ENCODE assay signal across 30 mouse cellular contexts in the genomic region with DNA sequence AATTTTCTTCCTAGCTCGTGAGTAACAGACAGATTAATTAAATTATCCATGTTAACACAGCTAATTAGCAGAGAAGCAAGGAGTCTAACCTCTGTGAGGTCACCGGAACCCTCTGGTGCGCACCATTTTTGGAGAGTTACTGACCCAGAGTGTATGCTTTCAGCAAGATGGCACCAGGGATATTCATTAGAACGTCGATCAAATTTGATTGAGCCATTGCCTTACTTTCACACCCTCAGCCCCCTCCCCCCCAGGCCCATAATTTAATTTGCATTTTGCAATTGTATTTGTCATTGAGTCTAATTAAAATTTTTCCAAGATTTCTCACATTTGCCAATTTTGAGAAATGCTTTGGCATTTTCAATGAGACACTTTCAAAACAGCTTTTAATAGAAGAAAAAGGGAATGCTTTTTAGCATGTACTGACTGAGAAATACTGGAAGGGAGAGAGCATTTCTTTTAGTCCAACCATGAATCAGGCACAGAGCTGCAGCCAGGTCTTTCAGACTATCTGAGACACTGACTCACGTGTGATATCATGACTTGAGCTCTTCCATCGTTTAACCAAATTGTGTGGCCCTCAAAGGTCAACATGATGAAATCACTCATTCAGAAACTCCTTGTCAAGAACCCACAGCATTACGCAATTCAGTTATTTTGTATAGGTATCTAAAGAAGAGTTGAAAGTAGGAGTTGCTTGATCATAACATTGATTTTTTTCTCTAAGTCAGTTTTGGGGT.
A peak's percentile ranks its signal among the peaks of the same experiment; 100 is the strongest.
DNase-seq lines count a peak whose midpoint lies in the region; ATAC-seq and TF ChIP-seq lines count a peak whose summit lies in the region.
"Had no signal": no experiment of that assay in that cellular context is flagged by ENCODE, and none has a peak within 500 bp of the region (broad histone marks: within the 10 kb centered on the region; RNA-seq: fewer than 3 reads in every experiment).

No protein-coding gene starts in this region.

- 69% methylated on average over 8 of the region's 8 CpGs for WGBS in liver, adult 2 months
- 66% methylated on average over 8 of the region's 8 CpGs for WGBS in liver, embryonic 12.5 days (ENCODE audit: insufficient replicate concordance)

- no peaks in the 10 kb centered on the region for H3K9me3 ChIP-seq in liver, embryonic 12.5 days (replicated peaks)
- H3K9me3 ChIP-seq: embryonic facial prominence, embryonic 13.5 days; heart, embryonic 15.5 days; hindbrain, embryonic 13.5 days; limb, embryonic 10.5 days; limb, embryonic 15.5 days; liver, embryonic 15.5 days; neural tube, embryonic 12.5 days had no signal

- no peak overlapping the region for H3K4me2 ChIP-seq in liver, embryonic 12.5 days
- no peak overlapping the region for H3K4me2 ChIP-seq in myocyte (ENCODE audit: low read depth)
- H3K4me2 ChIP-seq: embryonic facial prominence, embryonic 13.5 days; heart, embryonic 15.5 days; hindbrain, embryonic 13.5 days; limb, embryonic 15.5 days; liver, embryonic 15.5 days; lung, embryonic 14.5 days; midbrain, embryonic 11.5 days; neural tube, embryonic 12.5 days had no signal

- no peak overlapping the region for H3K27ac ChIP-seq in liver, adult 2 months (replicated peaks; ENCODE audit: insufficient read depth, low read depth, low read length)
- no peak overlapping the region for H3K27ac ChIP-seq in liver, embryonic 12.5 days
- peak overlapping the region; percentile 31; the same call in 1 of the 2 replicates for H3K27ac ChIP-seq in cortical plate, adult 2 months (ENCODE audit: insufficient read depth, low read length)
- H3K27ac ChIP-seq: embryonic facial prominence, embryonic 13.5 days; heart, embryonic 15.5 days; hindbrain, embryonic 13.5 days; limb, embryonic 10.5 days; limb, embryonic 15.5 days; liver, embryonic 15.5 days; neural tube, embryonic 12.5 days had no signal

- H3K27me3 ChIP-seq in liver, adult 2 months (ENCODE audit: control insufficient read depth, insufficient read depth, low read length), result no peaks in the 10 kb centered on the region
- H3K27me3 ChIP-seq in liver, embryonic 12.5 days (replicated peaks), result no peaks in the 10 kb centered on the region
- H3K27me3 ChIP-seq in myocyte (ENCODE audit: control insufficient read depth, insufficient read depth, insufficient read length), result no peaks in the 10 kb centered on the region
- H3K27me3 ChIP-seq: embryonic facial prominence, embryonic 13.5 days; heart, embryonic 15.5 days; hindbrain, embryonic 13.5 days; limb, embryonic 15.5 days; liver, embryonic 15.5 days; neural tube, embryonic 12.5 days had no signal

- H3ac ChIP-seq in myocyte (ENCODE audit: control insufficient read depth, insufficient read length), result no peak overlapping the region

- no peak for TF ChIP-seq POLR2A in liver, adult 2 months (IDR thresholded peaks at IDR 0.05; ENCODE audit: extremely low read depth, insufficient read depth, low read length)
- no peak for TF ChIP-seq POLR2A in cortical plate, adult 2 months (IDR thresholded peaks at IDR 0.05; ENCODE audit: extremely low read depth, insufficient read depth, low read length)
- no peak for TF ChIP-seq POLR2A in myocyte (IDR thresholded peaks at IDR 0.05; ENCODE audit: insufficient read length, low read depth)

- no peaks in the 10 kb centered on the region for H3K36me3 ChIP-seq in liver, adult 2 months (ENCODE audit: control insufficient read depth, insufficient read depth, low read length)
- H3K36me3 ChIP-seq in liver, embryonic 12.5 days, result no peaks in the 10 kb centered on the region
- no peaks in the 10 kb centered on the region for H3K36me3 ChIP-seq in myocyte (ENCODE audit: control insufficient read depth, insufficient read depth)
- H3K36me3 ChIP-seq: embryonic facial prominence, embryonic 13.5 days; heart, embryonic 15.5 days; hindbrain, embryonic 13.5 days; limb, embryonic 10.5 days; limb, embryonic 15.5 days; liver, embryonic 15.5 days; neural tube, embryonic 12.5 days had no signal

- intact Hi-C loops in heart, postnatal 14 days (cut with DNase I), result loop anchor here (10.0 kb wide), 1 partner anchor 1842 kb away; no protein-coding TSS in a partner anchor

- no peaks in the 10 kb centered on the region for H3K79me2 ChIP-seq in liver, adult 2 months (ENCODE audit: control insufficient read depth, insufficient read depth, low read length)
- no peaks in the 10 kb centered on the region for H3K79me2 ChIP-seq in myocyte (ENCODE audit: control insufficient read depth, insufficient read depth)

- H3K4me1 ChIP-seq in liver, adult 2 months (ENCODE audit: control insufficient read depth, insufficient read depth, low read length), result peaks cover 2% of the 10 kb centered on the region; the same call in 1 of the 2 replicates
- no peaks in the 10 kb centered on the region for H3K4me1 ChIP-seq in liver, embryonic 12.5 days
- H3K4me1 ChIP-seq in cortical plate, adult 2 months (ENCODE audit: control insufficient read depth, insufficient read depth, low read length), result peaks cover 5% of the 10 kb centered on the region; the same call in 1 of the 2 replicates
- H3K4me1 ChIP-seq: heart, embryonic 15.5 days; limb, embryonic 15.5 days; liver, embryonic 15.5 days; neural tube, embryonic 12.5 days had no signal

- H3K4me3 ChIP-seq in liver, adult 2 months (ENCODE audit: insufficient read depth, low read depth, low read length), result no peak overlapping the region
- no peak overlapping the region for H3K4me3 ChIP-seq in liver, embryonic 12.5 days
- H3K4me3 ChIP-seq in cortical plate, adult 2 months (ENCODE audit: insufficient read depth, low read length), result no peak overlapping the region
- H3K4me3 ChIP-seq in myocyte, result no peak overlapping the region
- H3K4me3 ChIP-seq: embryonic facial prominence, embryonic 13.5 days; heart, embryonic 15.5 days; hindbrain, embryonic 13.5 days; limb, embryonic 10.5 days; limb, embryonic 15.5 days; liver, embryonic 15.5 days; neural tube, embryonic 12.5 days had no signal

- no peak for TF ChIP-seq CTCF in liver, adult 2 months (IDR thresholded peaks at IDR 0.05; ENCODE audit: low read depth, low read length)
- no peak for TF ChIP-seq CTCF in cortical plate, adult 2 months (IDR thresholded peaks at IDR 0.05; ENCODE audit: extremely low read depth, insufficient read depth, low read length)

- DNase-seq in adrenal gland, adult 2 months, result peak; percentile 30
- DNase-seq in adrenal gland, postnatal 25 days, result no peak
- peak; percentile 20 for DNase-seq in liver, adult 2 months (ENCODE audit: extremely low read depth, low read depth, low spot score)
- DNase-seq in T-cell, adult 2 months (ENCODE audit: low spot score), result no peak
- no peak for DNase-seq in heart, postnatal 14 days
- DNase-seq: cerebellum, adult 11 months; cerebellum, adult 9-10 months; cerebellum, postnatal 36 days; embryo, embryonic 11 days; gastrocnemius, postnatal 10 days; heart, postnatal 36 days; kidney, adult 8-10 months; kidney, postnatal 10 days; lung, embryonic 14.5 days; right cerebral cortex, adult 18-20 months; spleen, adult 18-20 months; thymus, postnatal 36 days had no signal

- no peak for ATAC-seq in liver, embryonic 12.5 days
- ATAC-seq: intestine, embryonic 16.5 days; midbrain, embryonic 16.5 days had no signal

- H3K9ac ChIP-seq in liver, adult 2 months (ENCODE audit: low read depth, low read length), result no peak overlapping the region
- H3K9ac ChIP-seq in liver, embryonic 12.5 days, result no peak overlapping the region
- H3K9ac ChIP-seq: embryonic facial prominence, embryonic 13.5 days; heart, embryonic 15.5 days; hindbrain, embryonic 13.5 days; limb, embryonic 15.5 days; liver, embryonic 15.5 days; lung, embryonic 14.5 days; neural tube, embryonic 12.5 days had no signal

TF ChIP-seq in myocyte, 11 proteins besides CTCF, POLR2A, EP300 and RAD21:
- peak; percentile 67; the same call in 1 of the 2 replicates for TF ChIP-seq CEBPB (IDR thresholded peaks at IDR 0.05; ENCODE audit: insufficient read depth, poor library complexity, severe bottlenecking)
- TF ChIP-seq TCF12 (IDR thresholded peaks at IDR 0.05; ENCODE audit: insufficient read depth, poor library complexity, severe bottlenecking), result no peak
- no peak for TF ChIP-seq MYOD1 (IDR thresholded peaks at IDR 0.05; ENCODE audit: control insufficient read depth in 1 of 3, insufficient read length in 2 of 3, low read depth in 2 of 3)

Comparison
In these comparisons a context has a peak if more than half of its experiments do, and no peak if none do; other contexts are left out.
1. DNase-seq: peak in adrenal gland, adult 2 months (single experiment) and liver, adult 2 months (single experiment); none in adrenal gland, postnatal 25 days (single experiment), T-cell, adult 2 months (single experiment) and heart, postnatal 14 days (0 of 2).